Mouse (Mus musculus) small intestine, adult 2 months (tissue): ENCODE results near the gene Fam171a1. TPM values are rescaled to one million over a fixed set of nuclear protein-coding genes. Genes with fewer than 3 reads are reported as not detected.
"Not testable (repeated sequence)": the region's sequence is repeated elsewhere in the genome, so short reads cannot be mapped to it uniquely, and the experiment has no call there.

Experiments used
- H3K27ac ChIP-seq: fragments of 200-500 bp; 2 replicates; pipeline ENCODE4 v1.5.1; 2012; ENCODE audit warnings: low read depth, low read length, control low read depth, inconsistent platforms; ENCODE audit not compliant: insufficient read depth
- H3K27me3 ChIP-seq: fragments of 200-500 bp; 2 replicates; pipeline ENCODE4 v1.6.1; 2012; ENCODE audit warnings: mild to moderate bottlenecking, moderate library complexity, low read length, inconsistent platforms; ENCODE audit not compliant: control insufficient read depth, insufficient read depth
- H3K36me3 ChIP-seq: fragments of 200-500 bp; 2 replicates; pipeline ENCODE4 v1.6.1; 2012; ENCODE audit warnings: mild to moderate bottlenecking, low read length, control low read depth, inconsistent platforms; ENCODE audit not compliant: control insufficient read depth, insufficient read depth
- H3K4me1 ChIP-seq: fragments of 200-500 bp; 2 replicates; pipeline ENCODE4 v1.6.1; 2012; ENCODE audit warnings: low read length, inconsistent platforms, mixed read lengths; ENCODE audit not compliant: control insufficient read depth, insufficient read depth, insufficient read length
- H3K4me3 ChIP-seq: fragments of 200-500 bp; 2 replicates; pipeline ENCODE4 v1.5.1; 2012; ENCODE audit warnings: low read depth, mild to moderate bottlenecking, control low read depth, inconsistent platforms, low read length, moderate library complexity
- CTCF ChIP-seq: fragments of 200-500 bp; IDR thresholded peaks from 2 replicates; pipeline ENCODE4 v1.5.1; 2012; ENCODE audit warnings: low read depth, mild to moderate bottlenecking, control low read depth, inconsistent platforms, low read length, moderate library complexity, mixed read lengths; ENCODE audit not compliant: insufficient replicate concordance, insufficient read length; ENCODE audit errors: extremely low read depth
- POLR2A ChIP-seq: fragments of 200-500 bp; IDR thresholded peaks from 2 replicates; pipeline ENCODE4 v1.6.1; 2012; ENCODE audit warnings: low read depth, mild to moderate bottlenecking, control low read depth, inconsistent platforms, low read length, moderate library complexity
- WGBS: fragments of 180-500 bp; shearing (Covaris S2); methylation state at CpG from one replicate; pipeline ENCODE4 v1.1.7; 2018; 5-methylcytosine and 5-hydroxymethylcytosine counted together
- polyA plus RNA-seq: library from polyadenylated mRNA; depleted of rRNA; stranded (reverse); fragments of >200 nt; gene quantifications from 2 replicates; pipeline ENCODE4 v1.2.3, GENCODE M21; 2012

Fam171a1 gene
- polyA plus RNA-seq, 1 experiment = 7.0 TPM

GRCm38 (mm10) chr2:3188745-3189475 is 74.9 kb downstream of the Fam171a1 start:
- Histone ChIP-seq H3K4me3 (no peak overlapping the region), H3K36me3 (no peaks in the 10 kb centered on the region), H3K27ac (no peak overlapping the region), H3K27me3 (no peaks in the 10 kb centered on the region), H3K4me1 (peaks cover 10% of the 10 kb centered on the region; the same call in 1 of the 2 replicates)
- TF ChIP-seq CTCF (no peak), POLR2A (no peak)
- WGBS = 74% methylated on average over 10 of the region's 10 CpGs

GRCm38 (mm10) chr2:3191149-3191548 is 77.1 kb downstream of the Fam171a1 start:
- no peak for TF ChIP-seq POLR2A
- no peak for TF ChIP-seq CTCF
- WGBS = 88% methylated on average over 6 of the region's 6 CpGs
- Histone ChIP-seq H3K4me1 (peaks cover 10% of the 10 kb centered on the region; the same call in 1 of the 2 replicates), H3K27ac (no peak overlapping the region), H3K4me3 (no peak overlapping the region), H3K36me3 (no peaks in the 10 kb centered on the region), H3K27me3 (no peaks in the 10 kb centered on the region)

GRCm38 (mm10) chr2:3195511-3195910 is 81.5 kb downstream of the Fam171a1 start:
- WGBS = 67% methylated on average over 5 of the region's 5 CpGs
- Histone ChIP-seq H3K4me1 (no peaks in the 10 kb centered on the region), H3K36me3 (no peaks in the 10 kb centered on the region), H3K27me3 (no peaks in the 10 kb centered on the region), H3K4me3 (no peak overlapping the region), H3K27ac (no peak overlapping the region)
- TF ChIP-seq POLR2A = no peak
- no peak for TF ChIP-seq CTCF

- H3K27me3 ChIP-seq = no peaks in the 10 kb centered on the region
- TF ChIP-seq CTCF (no peak), POLR2A (no peak)
- WGBS = 85% methylated on average over 4 of the region's 4 CpGs
- no peak overlapping the region for H3K27ac ChIP-seq
- H3K4me3 ChIP-seq = no peak overlapping the region
- H3K36me3 ChIP-seq = no peaks in the 10 kb centered on the region
- H3K4me1 ChIP-seq = no peaks in the 10 kb centered on the region
Measured at GRCm38 (mm10) chr2:3200422-3200821, 86.4 kb downstream of the Fam171a1 start.

GRCm38 (mm10) chr2:3206975-3207642 is 93.1 kb downstream of the Fam171a1 start:
- no peak for TF ChIP-seq CTCF
- no peak for TF ChIP-seq POLR2A
- 82% methylated on average over 9 of the region's 9 CpGs for WGBS
- H3K4me3 ChIP-seq = no peak overlapping the region
- H3K27ac ChIP-seq = no peak overlapping the region
- no peaks in the 10 kb centered on the region for H3K4me1 ChIP-seq
- H3K36me3 ChIP-seq = no peaks in the 10 kb centered on the region
- no peaks in the 10 kb centered on the region for H3K27me3 ChIP-seq

GRCm38 (mm10) chr2:3215480-3215879 is 101.5 kb downstream of the Fam171a1 start:
- Histone ChIP-seq H3K36me3 (no peaks in the 10 kb centered on the region), H3K4me1 (no peaks in the 10 kb centered on the region), H3K4me3 (no peak overlapping the region), H3K27me3 (no peaks in the 10 kb centered on the region), H3K27ac (no peak overlapping the region)
- WGBS = 76% methylated on average over 3 of the region's 3 CpGs
- TF ChIP-seq POLR2A (no peak), CTCF (no peak)

GRCm38 (mm10) chr2:3216617-3217016 is 102.6 kb downstream of the Fam171a1 start:
- H3K4me3 ChIP-seq = no peak overlapping the region
- H3K27me3 ChIP-seq = no peaks in the 10 kb centered on the region
- H3K4me1 ChIP-seq = no peaks in the 10 kb centered on the region
- TF ChIP-seq POLR2A (no peak), CTCF (no peak)
- H3K36me3 ChIP-seq = no peaks in the 10 kb centered on the region
- H3K27ac ChIP-seq = no peak overlapping the region
- 87% methylated on average over 10 of the region's 10 CpGs for WGBS

GRCm38 (mm10) chr2:3217577-3217976 is 103.6 kb downstream of the Fam171a1 start:
- H3K36me3 ChIP-seq, H3K4me3 ChIP-seq, H3K27ac ChIP-seq, H3K4me1 ChIP-seq, H3K27me3 ChIP-seq: not testable (repeated sequence)
- WGBS = 98% methylated on average over 3 of the region's 3 CpGs
